Mouse (Mus musculus) ZHBTc4 (cell line): ENCODE results near the gene Mfsd10.
"Not testable (repeated sequence)": the region's sequence is repeated elsewhere in the genome, so short reads cannot be mapped to it uniquely, and the experiment has no call there.

Experiments
- DNase-seq: peaks from one replicate; pipeline ENCODE4 v3.0.0-alpha.2; 2011; ENCODE audit warnings: low read depth, low spot score

Gene Mfsd10

DNA sequence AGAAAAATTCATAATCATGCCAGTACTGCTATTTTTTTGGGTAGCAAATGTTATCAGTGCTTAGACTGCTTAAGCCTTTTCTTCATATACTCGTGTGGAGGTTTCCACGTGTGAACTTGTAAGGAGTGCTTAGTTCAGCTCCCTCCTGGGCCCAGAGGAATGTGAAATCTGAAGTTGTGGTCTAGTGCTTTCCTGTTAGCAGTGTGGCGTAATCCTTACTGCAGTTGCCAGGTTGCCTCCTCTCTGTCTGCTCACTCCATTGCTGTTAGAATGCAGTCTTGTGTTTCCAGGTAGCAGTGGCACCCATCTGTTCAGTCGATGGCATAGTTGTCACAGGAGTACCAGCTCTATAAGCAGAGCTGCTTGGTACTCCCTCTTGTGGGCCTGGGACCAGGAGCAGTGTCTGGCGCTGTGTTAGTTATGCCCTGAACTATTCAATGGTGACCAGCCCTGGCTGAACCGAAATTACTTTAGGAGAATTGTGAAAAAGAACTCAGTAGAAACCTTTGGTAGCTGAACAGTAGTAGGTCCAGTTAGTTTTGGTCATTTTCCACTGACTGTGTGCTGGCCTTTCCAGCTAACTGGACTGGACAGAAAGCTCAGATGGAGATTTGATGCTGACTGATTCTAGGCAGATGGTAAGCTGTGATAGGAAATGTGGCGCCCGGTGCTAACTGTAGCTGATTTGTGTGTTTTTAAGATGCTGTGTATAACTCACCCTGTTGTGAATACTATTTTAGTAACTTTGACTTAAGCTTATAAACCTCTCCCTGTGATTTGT, 29.7 kb downstream of the Mfsd10 start:
- no peak for DNase-seq

DNA sequence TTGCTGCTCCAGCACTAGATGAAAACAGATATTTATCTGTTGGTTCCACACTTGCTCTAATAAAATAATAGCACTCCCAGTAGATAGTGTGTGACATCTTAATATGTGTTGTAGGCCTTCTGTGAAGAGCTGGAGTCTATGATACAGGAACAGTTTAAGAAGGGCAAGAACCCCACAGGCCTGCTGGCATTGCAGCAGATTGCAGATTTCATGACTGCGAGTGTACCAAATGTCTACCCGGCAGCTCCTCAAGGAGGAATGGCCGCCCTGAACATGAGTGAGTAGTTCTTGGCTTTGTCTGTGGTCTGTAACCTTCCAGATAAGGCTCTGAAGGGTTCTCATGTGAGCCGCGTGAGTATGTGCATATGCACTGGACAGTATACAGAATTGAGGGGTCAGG, 32.4 kb downstream of the Mfsd10 start:
- DNase-seq = no peak

DNA sequence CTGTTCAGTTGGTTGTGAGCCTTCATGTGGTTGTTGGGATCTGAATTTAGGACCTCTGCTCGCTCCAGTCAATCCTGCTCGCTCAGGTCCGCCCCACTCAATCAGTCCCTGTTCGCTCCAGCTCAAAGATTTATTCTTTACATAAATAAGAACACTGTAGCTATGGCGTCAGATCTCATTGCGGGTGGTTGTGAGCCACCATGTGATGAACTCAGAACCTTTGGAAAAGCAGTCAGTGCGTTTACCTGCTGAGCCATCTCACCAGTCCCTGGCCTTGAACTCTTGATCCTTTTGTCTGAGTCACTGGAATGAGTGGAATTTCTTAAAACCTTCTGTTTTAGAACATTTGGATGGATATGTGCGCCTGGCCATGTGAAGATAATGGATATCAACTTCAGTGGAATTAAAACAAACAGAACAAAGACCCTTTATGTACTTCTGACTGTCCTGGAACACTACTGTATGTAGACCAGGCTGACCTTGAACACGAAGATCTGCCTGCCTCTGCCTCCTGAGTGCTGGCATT, 43.7 kb downstream of the Mfsd10 start:
- peak; percentile 85 for DNase-seq

DNA sequence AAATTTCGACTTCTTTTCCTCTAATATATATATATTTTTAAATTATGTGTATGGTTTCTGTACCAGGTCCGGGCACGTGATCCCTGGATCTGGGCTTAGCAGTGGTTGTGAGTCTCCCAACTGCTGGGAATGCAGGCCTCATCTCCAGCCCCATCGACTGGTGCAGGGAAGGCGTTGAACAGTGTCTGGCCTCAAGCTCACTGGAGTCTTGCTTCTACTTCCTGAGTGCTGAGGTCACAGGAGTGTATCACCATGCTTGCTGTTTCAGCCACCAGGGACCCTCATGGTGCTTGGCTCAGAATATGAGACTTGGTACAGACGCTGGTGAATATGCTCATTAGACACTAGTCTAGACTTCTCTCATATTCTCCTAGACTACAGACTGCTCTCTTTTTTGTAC, 44.3 kb downstream of the Mfsd10 start:
- DNase-seq = no peak

DNA sequence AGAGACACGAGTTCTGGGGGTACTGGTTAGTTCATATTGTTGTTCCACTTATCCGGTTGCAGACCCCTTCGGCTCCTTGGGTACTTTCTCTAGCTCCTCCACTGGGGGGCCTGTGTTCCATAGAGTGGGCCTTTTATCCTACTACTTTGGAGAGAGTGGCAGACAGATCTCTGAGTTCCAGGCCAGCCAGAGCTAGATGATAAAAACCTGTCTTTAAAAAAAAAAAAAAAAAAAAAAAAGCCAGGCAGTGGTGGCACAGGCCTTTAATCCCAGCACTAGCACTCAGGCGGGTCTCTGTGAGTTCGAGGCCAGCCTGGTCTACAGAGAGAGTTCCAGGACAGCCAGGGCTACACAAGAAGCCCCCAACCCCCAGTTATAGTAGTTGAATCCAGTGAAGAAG, 44.8 kb downstream of the Mfsd10 start:
- not testable (repeated sequence) for DNase-seq

DNA sequence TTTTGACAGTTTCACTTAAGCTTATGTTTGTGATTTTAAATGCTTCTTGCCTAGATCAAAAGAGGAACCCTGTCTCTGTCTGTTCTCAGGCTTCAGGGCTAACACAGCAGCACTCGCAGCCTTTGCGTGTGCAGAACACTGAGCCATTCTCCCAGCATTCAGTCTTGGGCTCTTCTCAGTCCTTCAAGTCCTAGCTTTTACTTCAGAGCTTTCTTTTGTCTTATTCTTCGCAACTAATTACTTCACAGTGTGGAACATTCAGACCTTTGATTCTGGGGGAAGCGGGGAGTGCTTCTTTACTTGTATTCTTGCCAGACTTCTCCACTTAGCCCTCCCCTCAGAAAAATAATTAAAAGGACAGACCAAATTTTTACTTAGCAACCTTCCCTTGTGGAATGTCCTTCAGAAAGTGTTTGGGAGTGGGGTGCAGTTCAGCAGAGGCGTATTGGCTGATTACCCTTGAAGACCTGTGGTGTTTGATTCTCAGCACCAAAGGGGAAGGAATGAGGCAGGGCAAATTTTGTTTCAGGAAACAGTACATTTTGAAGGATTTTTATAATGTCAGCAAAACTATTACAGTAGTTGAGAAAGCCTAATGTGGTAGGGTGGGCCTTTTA, 45.5 kb downstream of the Mfsd10 start:
- no peak for DNase-seq

DNA sequence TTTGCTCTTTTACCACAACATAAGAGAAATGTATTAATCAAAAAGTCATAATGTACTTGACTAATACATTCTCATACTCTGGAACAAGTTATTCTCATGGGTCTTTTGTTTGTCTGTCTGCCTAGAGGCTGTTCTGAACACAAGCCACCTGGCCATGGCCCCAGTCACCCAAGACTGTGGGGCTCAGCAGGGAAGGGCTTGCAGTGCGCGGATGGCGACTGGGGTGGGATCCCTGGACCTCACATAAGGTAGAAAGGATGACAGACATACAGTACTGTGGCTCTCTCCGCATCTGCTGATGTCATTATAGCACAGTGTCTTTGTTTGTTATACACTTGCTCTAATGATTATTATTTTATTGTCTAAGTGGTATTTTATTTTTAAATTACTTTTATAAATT, 46.3 kb downstream of the Mfsd10 start:
- DNase-seq = no peak

DNA sequence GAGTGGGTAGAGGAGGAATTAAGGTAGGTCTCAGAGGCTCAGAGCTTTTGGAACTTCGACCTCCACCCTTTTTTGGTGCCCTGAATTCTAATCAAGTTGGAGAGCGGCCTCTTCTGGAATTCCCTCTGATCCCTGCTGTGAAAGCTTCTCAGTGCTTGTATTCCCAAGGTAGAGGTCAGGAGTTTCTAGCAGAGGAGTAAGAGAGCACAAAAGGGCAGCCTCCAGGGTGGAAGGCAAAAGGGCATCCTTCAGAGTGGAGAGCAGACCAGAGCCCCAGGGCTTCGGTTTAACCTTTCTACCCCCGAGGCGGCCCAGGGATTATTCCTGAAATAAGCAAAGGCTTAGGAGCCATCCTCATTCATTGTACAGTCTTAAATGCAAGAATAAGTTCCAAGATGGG, 47.0 kb downstream of the Mfsd10 start:
- peak; percentile 86 for DNase-seq

DNA sequence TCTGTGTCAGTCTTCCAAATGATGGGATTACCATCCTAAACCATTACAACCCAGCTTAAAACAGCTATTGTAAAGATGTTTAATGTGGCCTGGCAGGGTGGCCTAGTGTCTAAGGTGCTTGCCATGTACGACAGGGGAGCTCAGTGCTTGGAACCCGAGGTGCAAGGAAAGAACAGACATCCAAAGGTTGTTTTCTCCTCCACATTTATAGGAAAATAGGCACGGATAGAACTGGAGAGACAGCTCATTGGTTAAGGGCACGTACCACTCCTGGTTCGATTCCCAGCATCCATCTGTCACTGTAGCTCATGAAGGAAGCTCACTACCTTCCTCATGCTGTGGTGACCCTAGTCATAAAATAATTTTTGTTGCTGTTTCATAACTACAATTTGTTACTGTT, 49.1 kb downstream of the Mfsd10 start:
- no peak for DNase-seq

DNA sequence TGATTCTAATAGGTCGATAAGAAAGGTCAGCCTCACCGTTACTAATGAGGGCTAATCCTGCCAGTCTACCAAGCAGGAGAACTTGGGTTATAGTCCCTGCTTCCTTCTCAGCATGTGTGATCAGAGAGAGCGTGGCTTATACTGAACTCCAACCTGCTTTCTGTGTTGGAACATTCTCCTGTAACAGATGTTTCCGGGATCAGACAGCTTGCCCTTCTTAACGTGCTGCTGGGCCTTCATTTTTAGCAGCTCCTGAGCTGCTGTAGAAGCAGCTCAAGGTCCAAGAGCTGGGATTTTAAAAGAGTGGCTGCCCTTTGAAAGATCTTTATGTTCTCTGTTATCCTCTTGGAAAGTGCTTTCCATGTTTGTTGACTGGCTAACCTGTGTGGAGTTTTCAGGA, 51.8 kb downstream of the Mfsd10 start:
- no peak for DNase-seq
